Comparison of ENCODE assay signal across 8 mouse cellular contexts in genomic region chr11:94127966-94128365, GRCm38 (mm10).
DNase-seq lines count a peak whose midpoint lies in the region; ATAC-seq and TF ChIP-seq lines count a peak whose summit lies in the region.

No protein-coding gene starts in this region.

- H3K36me3 ChIP-seq in midbrain, embryonic 11.5 days (ENCODE audit: control insufficient read depth, insufficient read depth, low read length) = peaks cover 4% of the 10 kb centered on the region
- peaks cover 3% of the 10 kb centered on the region; the same call in 1 of the 2 replicates for H3K36me3 ChIP-seq in spleen, adult 2 months (ENCODE audit: control insufficient read depth, insufficient read depth, low read length)

- no peak overlapping the region for H3K4me2 ChIP-seq in midbrain, embryonic 11.5 days

- no peak overlapping the region for H3K27ac ChIP-seq in midbrain, embryonic 11.5 days (ENCODE audit: low read depth, low read length)
- no peak overlapping the region for H3K27ac ChIP-seq in spleen, adult 2 months (ENCODE audit: insufficient read depth, low read length)

- no peak overlapping the region for H3K9ac ChIP-seq in midbrain, embryonic 11.5 days (ENCODE audit: low read length)

- peak; percentile 76 for DNase-seq in ovary, postnatal 14 days (ENCODE audit: low spot score)
- no peak for DNase-seq in ovary, adult 18-20 months (ENCODE audit: low spot score)
- DNase-seq in cerebellum, postnatal 14 days = peak; percentile 93 to 96
- peak; percentile 64 to 83 for DNase-seq in frontal cortex, postnatal 25 days (ENCODE audit: low spot score in 2 of 2)
- peak; percentile 72 to 74 for DNase-seq in left cerebral cortex, adult 8-10 months (ENCODE audit: low spot score in 2 of 2)
- DNase-seq in midbrain, embryonic 11.5 days (ENCODE audit: low spot score, missing footprints) = peak; percentile 99
- DNase-seq in spleen, adult 2 months (ENCODE audit: low read depth in 1 of 2, low spot score in 2 of 2) = peak; percentile 56 to 62

- WGBS in midbrain, embryonic 11.5 days = 45% methylated on average over 5 of the region's 5 CpGs
- 48% methylated on average over 5 of the region's 5 CpGs for WGBS in spleen, adult 2 months

- TF ChIP-seq POLR2A in spleen, adult 2 months (IDR thresholded peaks at IDR 0.05; ENCODE audit: low read depth, low read length) = no peak

- H3K27me3 ChIP-seq in midbrain, embryonic 11.5 days (ENCODE audit: control insufficient read depth, insufficient read depth, low read length) = no peaks in the 10 kb centered on the region
- no peaks in the 10 kb centered on the region for H3K27me3 ChIP-seq in spleen, adult 2 months (ENCODE audit: control insufficient read depth, insufficient read depth, low read length)

- H3K9me3 ChIP-seq in midbrain, embryonic 11.5 days (ENCODE audit: control insufficient read depth, low read length) = no peaks in the 10 kb centered on the region

- TF ChIP-seq CTCF in spleen, adult 2 months (IDR thresholded peaks at IDR 0.05; ENCODE audit: extremely low read depth, insufficient read depth, insufficient read length, insufficient replicate concordance) = peak; percentile 62; the same call in 1 of the 2 replicates

- peak; percentile 67 for ATAC-seq in inflammation-experienced regulatory T-cells, adult 6 months
- peak; percentile 77 for ATAC-seq in midbrain, embryonic 11.5 days (ENCODE audit: low FRiP score)

- H3K4me1 ChIP-seq in midbrain, embryonic 11.5 days (ENCODE audit: control insufficient read depth, insufficient read depth, low read length) = 0 out of 2 replicates have a peak, but pooled peaks cover 2% of the 10 kb centered on the region
- no peaks in the 10 kb centered on the region for H3K4me1 ChIP-seq in spleen, adult 2 months (ENCODE audit: control insufficient read depth, insufficient read depth, insufficient read length)

- H3K4me3 ChIP-seq in midbrain, embryonic 11.5 days (ENCODE audit: low read depth, low read length) = no peak overlapping the region
- no peak overlapping the region for H3K4me3 ChIP-seq in spleen, adult 2 months (ENCODE audit: extremely low read depth, insufficient read depth, insufficient read length)
